Mouse (Mus musculus): ENCODE results near the gene Gm20388. TPM values are rescaled to one million over a fixed set of nuclear protein-coding genes. Genes with fewer than 3 reads are reported as not detected.

Gene Gm20388
- polyA plus RNA-seq, 1 experiment from 2014 or later: not detected

DNA sequence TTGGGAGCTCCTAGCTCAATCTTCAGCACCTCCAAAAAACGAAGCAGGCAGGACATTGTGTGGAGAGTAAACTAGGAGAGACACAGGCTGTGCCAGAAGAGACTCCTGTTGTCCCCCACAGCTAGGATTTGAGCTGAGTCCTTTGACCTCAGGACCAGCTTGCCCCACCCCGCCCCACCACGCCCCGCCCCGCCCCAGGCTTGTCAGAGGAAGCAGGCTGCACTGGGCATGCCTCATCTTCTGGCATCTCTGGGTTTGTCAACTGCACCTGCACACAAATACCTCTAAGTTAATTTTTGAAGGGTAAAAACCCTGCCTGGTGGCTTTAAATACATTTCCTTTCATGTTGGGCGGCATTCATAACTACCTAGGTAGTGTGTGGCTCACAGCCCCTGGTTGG, 290.7 kb downstream of the Gm20388 start:
- Histone ChIP-seq H3K27me3 (ENCODE audit: control insufficient read depth, insufficient read depth, low read length) (no peaks in the 10 kb centered on the region), H3K9me3 (ENCODE audit: control insufficient read depth, low read length) (no peaks in the 10 kb centered on the region; the same call in 1 of the 2 replicates), H3K9ac (ENCODE audit: low read length) (no peak overlapping the region), H3K36me3 (ENCODE audit: control insufficient read depth, insufficient read depth, low read length) (no peaks in the 10 kb centered on the region), H3K4me3 (ENCODE audit: low read depth, low read length) (no peak overlapping the region), H3K4me1 (ENCODE audit: control insufficient read depth, insufficient read depth, low read length) (no peaks in the 10 kb centered on the region; the same call in 1 of the 2 replicates), H3K27ac (ENCODE audit: low read depth, low read length) (no peak overlapping the region), H3K4me2 (no peak overlapping the region)
- ATAC-seq (ENCODE audit: low FRiP score) (no peak), DNase-seq (ENCODE audit: low spot score, missing footprints) (no peak)
- 85% methylated on average over 6 of the region's 6 CpGs for WGBS

DNA sequence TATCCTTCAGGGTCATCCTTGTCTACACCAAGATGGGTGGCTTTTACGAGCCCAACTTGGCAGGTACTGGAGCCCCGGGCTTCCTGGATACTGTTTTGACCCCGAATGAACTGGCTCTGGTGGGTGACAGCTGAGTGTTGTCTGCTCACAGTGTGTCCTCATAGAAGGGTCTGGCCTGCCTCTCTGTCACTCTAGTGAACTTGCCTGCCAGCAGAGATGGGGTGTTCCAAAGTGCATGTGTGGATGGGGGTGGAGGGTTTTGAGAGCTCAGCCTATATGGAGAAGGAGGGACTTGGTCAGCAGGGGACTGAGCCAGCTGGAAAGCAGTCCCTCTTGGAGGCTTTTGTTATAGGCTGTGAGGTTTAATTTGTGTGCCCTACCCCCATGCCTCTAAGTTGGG, 291.9 kb downstream of the Gm20388 start:
- DNase-seq (ENCODE audit: low spot score, missing footprints): no peak
- Histone ChIP-seq H3K36me3 (ENCODE audit: control insufficient read depth, insufficient read depth, low read length) (no peaks in the 10 kb centered on the region), H3K4me3 (ENCODE audit: low read depth, low read length) (no peak overlapping the region), H3K4me2 (no peak overlapping the region), H3K27me3 (ENCODE audit: control insufficient read depth, insufficient read depth, low read length) (no peaks in the 10 kb centered on the region), H3K9me3 (ENCODE audit: control insufficient read depth, low read length) (no peaks in the 10 kb centered on the region; the same call in 1 of the 2 replicates), H3K9ac (ENCODE audit: low read length) (no peak overlapping the region), H3K27ac (ENCODE audit: low read depth, low read length) (no peak overlapping the region), H3K4me1 (ENCODE audit: control insufficient read depth, insufficient read depth, low read length) (no peaks in the 10 kb centered on the region; the same call in 1 of the 2 replicates)
- no peak for ATAC-seq (ENCODE audit: low FRiP score)
- WGBS: 81% methylated on average over 3 of the region's 3 CpGs

DNA sequence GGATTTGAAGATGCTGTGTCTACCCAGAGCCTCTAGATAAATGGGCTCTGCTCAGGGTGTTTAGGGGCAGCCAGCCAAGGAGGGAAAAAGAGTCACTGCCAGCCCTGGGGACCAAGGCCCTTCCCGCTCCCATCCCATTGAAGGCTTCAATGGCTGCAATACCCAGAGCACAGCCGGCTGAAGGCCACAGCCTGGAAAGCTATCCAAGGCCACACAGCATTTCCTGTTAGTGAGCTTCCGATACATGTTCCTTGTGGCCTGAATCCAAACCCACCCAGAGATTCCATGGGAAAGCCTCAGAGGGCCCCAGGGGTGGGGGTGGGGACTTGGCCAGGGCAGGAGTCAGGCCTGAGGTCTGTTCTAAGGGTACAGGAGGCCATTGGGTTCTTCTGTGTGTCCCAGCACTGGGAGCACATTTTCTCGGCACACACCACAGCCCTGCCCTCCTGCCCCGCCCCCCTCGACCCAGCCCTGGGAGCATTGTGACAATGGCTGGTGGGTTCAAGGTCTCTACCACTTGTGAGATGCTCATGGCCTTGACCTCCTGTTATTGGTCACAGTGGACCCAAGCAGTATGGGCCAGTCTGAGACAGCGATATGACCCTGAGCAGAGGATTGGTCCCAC, 294.2 kb downstream of the Gm20388 start:
- H3K4me1 ChIP-seq (ENCODE audit: control insufficient read depth, insufficient read depth, low read length): peaks cover under 1% of the 10 kb centered on the region; the same call in 1 of the 2 replicates
- DNase-seq (ENCODE audit: low spot score, missing footprints) (no peak), ATAC-seq (ENCODE audit: low FRiP score) (no peak)
- WGBS: 83% methylated on average over 7 of the region's 7 CpGs
- H3K27ac ChIP-seq (ENCODE audit: low read depth, low read length): no peak overlapping the region
- no peaks in the 10 kb centered on the region for H3K36me3 ChIP-seq (ENCODE audit: control insufficient read depth, insufficient read depth, low read length)
- no peaks in the 10 kb centered on the region for H3K27me3 ChIP-seq (ENCODE audit: control insufficient read depth, insufficient read depth, low read length)
- no peak overlapping the region for H3K9ac ChIP-seq (ENCODE audit: low read length)
- H3K4me3 ChIP-seq (ENCODE audit: low read depth, low read length): no peak overlapping the region
- H3K4me2 ChIP-seq: no peak overlapping the region
- H3K9me3 ChIP-seq (ENCODE audit: control insufficient read depth, low read length): no peaks in the 10 kb centered on the region; the same call in 1 of the 2 replicates

DNA sequence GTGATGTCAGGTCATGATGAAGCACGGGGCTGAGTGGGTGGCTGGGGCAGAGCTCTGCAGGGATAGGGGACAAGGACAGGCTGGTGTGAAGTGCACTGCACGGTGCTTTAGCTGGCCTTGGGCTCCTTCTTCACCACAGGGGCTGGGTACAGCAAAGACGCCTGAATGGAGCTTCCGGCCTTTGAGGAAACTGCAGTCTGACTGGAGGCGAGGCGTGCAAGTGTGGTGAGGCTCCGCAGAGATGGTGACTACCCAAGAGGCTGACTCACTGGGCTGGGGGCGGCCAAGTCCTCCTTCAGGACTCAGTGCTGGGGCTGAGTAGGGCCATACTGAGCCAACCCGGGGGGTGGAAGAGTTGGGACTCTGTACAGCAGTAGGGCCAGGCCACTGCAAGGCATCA, 295.3 kb downstream of the Gm20388 start:
- Histone ChIP-seq H3K36me3 (ENCODE audit: control insufficient read depth, insufficient read depth, low read length) (no peaks in the 10 kb centered on the region), H3K4me3 (ENCODE audit: low read depth, low read length) (no peak overlapping the region), H3K4me2 (no peak overlapping the region), H3K27me3 (ENCODE audit: control insufficient read depth, insufficient read depth, low read length) (no peaks in the 10 kb centered on the region), H3K9me3 (ENCODE audit: control insufficient read depth, low read length) (no peaks in the 10 kb centered on the region), H3K4me1 (ENCODE audit: control insufficient read depth, insufficient read depth, low read length) (peaks cover 4% of the 10 kb centered on the region), H3K27ac (ENCODE audit: low read depth, low read length) (no peak overlapping the region), H3K9ac (ENCODE audit: low read length) (no peak overlapping the region)
- DNase-seq (ENCODE audit: low spot score, missing footprints) (no peak), ATAC-seq (ENCODE audit: low FRiP score) (no peak)
- WGBS: 86% methylated on average over 9 of the region's 9 CpGs

DNA sequence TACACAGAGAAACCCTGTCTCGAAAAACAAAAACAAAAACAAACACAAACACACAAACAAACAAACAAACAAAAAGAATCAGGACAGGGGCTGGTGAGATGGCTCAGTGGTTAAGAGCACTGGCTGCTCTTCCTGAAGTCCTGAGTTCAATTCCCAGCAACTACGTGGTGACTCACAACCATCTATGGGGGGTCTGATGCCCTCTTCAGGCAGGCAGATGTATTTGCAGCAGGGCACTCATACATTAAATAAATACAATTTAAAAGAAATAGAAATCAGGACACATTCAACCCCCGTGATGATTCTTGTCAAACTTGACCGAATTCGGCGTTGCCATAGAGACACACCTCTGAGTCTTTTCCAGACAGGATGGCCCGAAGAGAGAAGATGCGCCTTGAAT, 296.7 kb downstream of the Gm20388 start:
- ATAC-seq (ENCODE audit: low FRiP score) (no peak), DNase-seq (ENCODE audit: low spot score, missing footprints) (no peak)
- Histone ChIP-seq H3K4me1 (ENCODE audit: control insufficient read depth, insufficient read depth, low read length) (peaks cover 12% of the 10 kb centered on the region), H3K36me3 (ENCODE audit: control insufficient read depth, insufficient read depth, low read length) (no peaks in the 10 kb centered on the region), H3K4me2 (no peak overlapping the region), H3K9me3 (ENCODE audit: control insufficient read depth, low read length) (no peaks in the 10 kb centered on the region), H3K27me3 (ENCODE audit: control insufficient read depth, insufficient read depth, low read length) (no peaks in the 10 kb centered on the region), H3K4me3 (ENCODE audit: low read depth, low read length) (no peak overlapping the region), H3K27ac (ENCODE audit: low read depth, low read length) (no peak overlapping the region), H3K9ac (ENCODE audit: low read length) (no peak overlapping the region)
- WGBS: 87% methylated on average over 8 of the region's 8 CpGs

DNA sequence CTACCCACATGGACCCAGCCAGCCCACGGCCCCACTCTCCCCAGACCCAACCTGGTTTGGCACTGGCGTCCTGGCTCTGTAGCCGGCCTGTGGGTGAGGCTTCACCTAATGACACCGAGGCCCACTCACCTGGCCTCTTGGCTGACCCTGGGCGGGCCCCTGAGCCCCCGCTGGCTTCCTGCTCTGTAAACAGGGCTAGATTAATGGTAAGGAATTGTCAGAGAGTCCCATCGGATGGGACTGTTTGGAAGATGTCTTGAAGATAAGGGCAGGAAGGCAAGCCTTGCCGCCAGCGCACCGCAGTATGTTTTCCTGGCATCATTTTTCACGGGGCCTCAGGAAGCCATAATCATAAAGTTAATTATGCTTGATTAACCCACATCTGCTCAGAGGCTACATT, 297.5 kb downstream of the Gm20388 start:
- H3K36me3 ChIP-seq (ENCODE audit: control insufficient read depth, insufficient read depth, low read length): no peaks in the 10 kb centered on the region
- no peak overlapping the region for H3K4me3 ChIP-seq (ENCODE audit: low read depth, low read length)
- H3K27ac ChIP-seq (ENCODE audit: low read depth, low read length): no peak overlapping the region
- ATAC-seq (ENCODE audit: low FRiP score) (no peak), DNase-seq (ENCODE audit: low spot score, missing footprints) (no peak)
- no peak overlapping the region for H3K4me2 ChIP-seq
- no peaks in the 10 kb centered on the region for H3K9me3 ChIP-seq (ENCODE audit: control insufficient read depth, low read length)
- WGBS: 83% methylated on average over 11 of the region's 11 CpGs
- peaks cover 12% of the 10 kb centered on the region for H3K4me1 ChIP-seq (ENCODE audit: control insufficient read depth, insufficient read depth, low read length)
- H3K9ac ChIP-seq (ENCODE audit: low read length): no peak overlapping the region
- no peaks in the 10 kb centered on the region for H3K27me3 ChIP-seq (ENCODE audit: control insufficient read depth, insufficient read depth, low read length)

DNA sequence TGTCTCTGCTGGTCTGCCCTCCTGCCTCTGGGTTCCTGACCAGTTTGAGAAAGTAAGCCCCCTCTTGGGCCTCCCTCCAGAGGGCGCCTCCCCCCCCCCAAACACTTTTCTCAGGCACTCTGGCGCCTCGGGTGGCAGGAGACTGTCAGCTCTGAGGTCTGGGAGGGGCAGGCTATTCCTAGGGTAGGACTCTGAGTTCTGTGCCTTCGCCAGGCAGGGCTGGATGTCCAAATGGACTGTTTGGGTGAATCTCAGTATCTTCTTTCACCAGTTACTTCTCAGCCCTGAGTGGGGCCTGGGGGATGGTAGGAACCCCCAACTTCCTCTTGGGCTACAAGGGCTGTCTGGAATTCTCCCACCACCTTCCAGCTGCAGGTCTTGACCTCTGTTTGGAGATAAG, 300.7 kb downstream of the Gm20388 start:
- Histone ChIP-seq H3K27ac (ENCODE audit: low read depth, low read length) (no peak overlapping the region), H3K4me1 (ENCODE audit: control insufficient read depth, insufficient read depth, low read length) (peaks cover 22% of the 10 kb centered on the region), H3K27me3 (ENCODE audit: control insufficient read depth, insufficient read depth, low read length) (no peaks in the 10 kb centered on the region), H3K4me2 (no peak overlapping the region), H3K36me3 (ENCODE audit: control insufficient read depth, insufficient read depth, low read length) (no peaks in the 10 kb centered on the region), H3K9me3 (ENCODE audit: control insufficient read depth, low read length) (no peaks in the 10 kb centered on the region), H3K4me3 (ENCODE audit: low read depth, low read length) (no peak overlapping the region), H3K9ac (ENCODE audit: low read length) (0 out of 2 replicates have a peak overlapping the region, but pooled peaks have one; percentile 9)
- WGBS: 12% methylated on average over 3 of the region's 4 CpGs
- no peak for DNase-seq (ENCODE audit: low spot score, missing footprints)
- ATAC-seq (ENCODE audit: low FRiP score): peak; percentile 31; the same call in 1 of the 2 replicates

DNA sequence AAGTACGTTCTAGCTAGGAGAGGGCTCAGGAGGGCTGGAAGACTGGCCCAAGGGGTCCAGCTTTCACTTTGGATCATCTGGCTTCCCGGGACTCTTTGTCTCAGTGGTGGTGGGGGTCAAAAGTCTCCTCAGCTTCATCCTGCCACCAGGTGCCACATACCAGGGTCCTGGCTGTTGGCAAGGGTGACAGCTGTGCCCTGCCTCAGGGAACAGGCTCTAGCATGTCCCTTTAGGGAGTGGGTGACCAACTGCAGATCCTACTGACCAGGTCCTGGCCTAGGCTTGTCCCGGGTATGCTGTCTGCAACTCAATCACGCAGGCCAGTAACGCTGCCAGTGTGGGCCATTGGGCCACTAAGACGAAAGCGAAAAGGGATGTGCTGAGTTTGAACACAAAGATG, 302.0 kb downstream of the Gm20388 start:
- no peak for DNase-seq (ENCODE audit: low spot score, missing footprints)
- no peak overlapping the region for H3K4me2 ChIP-seq
- H3K36me3 ChIP-seq (ENCODE audit: control insufficient read depth, insufficient read depth, low read length): no peaks in the 10 kb centered on the region
- H3K9me3 ChIP-seq (ENCODE audit: control insufficient read depth, low read length): no peaks in the 10 kb centered on the region
- H3K27ac ChIP-seq (ENCODE audit: low read depth, low read length): no peak overlapping the region
- WGBS: 90% methylated on average over 7 of the region's 7 CpGs
- H3K27me3 ChIP-seq (ENCODE audit: control insufficient read depth, insufficient read depth, low read length): no peaks in the 10 kb centered on the region
- no peak overlapping the region for H3K4me3 ChIP-seq (ENCODE audit: low read depth, low read length)
- H3K9ac ChIP-seq (ENCODE audit: low read length): no peak overlapping the region
- ATAC-seq (ENCODE audit: low FRiP score): no peak
- peaks cover 33% of the 10 kb centered on the region for H3K4me1 ChIP-seq (ENCODE audit: control insufficient read depth, insufficient read depth, low read length)

DNA sequence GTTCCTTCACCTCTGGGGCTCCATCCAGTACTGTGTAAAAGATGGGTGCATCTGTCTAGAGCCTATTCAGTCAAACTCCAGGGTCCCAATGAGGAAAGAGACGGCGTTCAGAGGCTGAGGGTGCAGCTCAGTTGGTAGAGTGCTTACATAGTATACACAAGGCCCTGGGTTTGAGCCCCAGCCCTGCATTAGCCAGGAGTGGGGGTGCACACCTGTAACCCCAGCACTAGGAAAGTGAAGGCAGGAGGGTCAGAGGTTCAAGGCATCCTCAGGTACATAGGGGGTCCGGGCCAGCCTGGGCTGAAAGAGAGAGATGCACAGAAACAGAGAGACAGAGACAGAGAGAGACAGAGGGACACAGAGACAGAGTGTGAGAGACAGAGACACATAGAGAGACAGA, 302.6 kb downstream of the Gm20388 start:
- no peaks in the 10 kb centered on the region for H3K27me3 ChIP-seq (ENCODE audit: control insufficient read depth, insufficient read depth, low read length)
- peaks cover 36% of the 10 kb centered on the region for H3K4me1 ChIP-seq (ENCODE audit: control insufficient read depth, insufficient read depth, low read length)
- no peak for ATAC-seq (ENCODE audit: low FRiP score)
- H3K27ac ChIP-seq (ENCODE audit: low read depth, low read length): no peak overlapping the region
- H3K4me3 ChIP-seq (ENCODE audit: low read depth, low read length): no peak overlapping the region
- H3K4me2 ChIP-seq: no peak overlapping the region
- 90% methylated on average over 3 of the region's 3 CpGs for WGBS
- H3K9me3 ChIP-seq (ENCODE audit: control insufficient read depth, low read length): no peaks in the 10 kb centered on the region
- no peak overlapping the region for H3K9ac ChIP-seq (ENCODE audit: low read length)
- no peaks in the 10 kb centered on the region for H3K36me3 ChIP-seq (ENCODE audit: control insufficient read depth, insufficient read depth, low read length)
- DNase-seq (ENCODE audit: low spot score, missing footprints): no peak

Measured in midbrain, embryonic 11.5 days (tissue).